Mouse (Mus musculus) erythroblast, embryonic 14.5 days (primary cell): ENCODE data around the gene Rhoc. TPM values are rescaled to one million over a fixed set of nuclear protein-coding genes. Genes with fewer than 3 reads are reported as not detected.
"Not testable (repeated sequence)": the region's sequence is repeated elsewhere in the genome, so short reads cannot be mapped to it uniquely, and the experiment has no call there.

Source experiments
- H3K27me3 ChIP-seq: 2 replicates; pipeline ENCODE4 v1.6.1; 2012; ENCODE audit warnings: inconsistent platforms; ENCODE audit not compliant: control insufficient read depth
- H3K36me3 ChIP-seq: 2 replicates; pipeline ENCODE4 v1.6.1; 2012; ENCODE audit warnings: mild to moderate bottlenecking, inconsistent platforms; ENCODE audit not compliant: control insufficient read depth
- H3K4me1 ChIP-seq: 2 replicates; pipeline ENCODE4 v1.6.1; 2012; ENCODE audit warnings: inconsistent platforms; ENCODE audit not compliant: control insufficient read depth
- H3K4me3 ChIP-seq: replicated peaks from 2 replicates; pipeline ENCODE3; 2012; ENCODE audit warnings: moderate library complexity, mild to moderate bottlenecking, inconsistent platforms
- H3K9me3 ChIP-seq: 2 replicates; pipeline ENCODE4 v1.6.1; 2012; ENCODE audit warnings: low read length, inconsistent platforms, mixed read lengths; ENCODE audit not compliant: control insufficient read depth
- GATA1 ChIP-seq: IDR thresholded peaks from 2 replicates; pipeline ENCODE4 v1.6.1; 2012; ENCODE audit warnings: low read length, inconsistent platforms, mixed read lengths
- TAL1 ChIP-seq: IDR thresholded peaks from 3 replicates; pipeline ENCODE4 v1.6.1; 2012; ENCODE audit warnings: low read length, inconsistent platforms, mixed read lengths
- polyA plus RNA-seq: library from polyadenylated mRNA; stranded (reverse); fragments of >175 nt; gene quantifications from 2 replicates; pipeline ENCODE4 v1.2.3, GENCODE M21; 2012

Rhoc gene
- polyA plus RNA-seq: 0.24 and 0.47 TPM in 2 replicates

- Histone ChIP-seq H3K36me3 (peaks cover 3% of the 10 kb centered on the region; the same call in 1 of the 2 replicates), H3K9me3 (no peaks in the 10 kb centered on the region), H3K4me1 (peaks cover 9% of the 10 kb centered on the region), H3K4me3 (peak within 1 kb of the TSS; percentile 49), H3K27me3 (peaks cover 77% of the 10 kb centered on the region)
- no peak for TF ChIP-seq GATA1
- no peak for TF ChIP-seq TAL1
Measured at GRCm38 (mm10) chr3:104788075-104788474, at the start of gene Rhoc. TSS of gene Rhoc (plus strand) at chr3:104788375.

GRCm38 (mm10) chr3:104741954-104742353 is 46.2 kb upstream of the Rhoc start:
- Histone ChIP-seq H3K27me3 (no peaks in the 10 kb centered on the region), H3K9me3 (no peaks in the 10 kb centered on the region), H3K4me1 (no peaks in the 10 kb centered on the region), H3K36me3 (no peaks in the 10 kb centered on the region), H3K4me3 (no peak overlapping the region)
- no peak for TF ChIP-seq TAL1
- no peak for TF ChIP-seq GATA1

- H3K9me3 ChIP-seq: no peaks in the 10 kb centered on the region
- no peaks in the 10 kb centered on the region for H3K4me1 ChIP-seq
- no peaks in the 10 kb centered on the region for H3K27me3 ChIP-seq
- H3K4me3 ChIP-seq: no peak overlapping the region
- TF ChIP-seq GATA1 (no peak), TAL1 (no peak)
- no peaks in the 10 kb centered on the region for H3K36me3 ChIP-seq
Measured at GRCm38 (mm10) chr3:104743161-104743560, 45.0 kb upstream of the Rhoc start.

- no peak overlapping the region for H3K4me3 ChIP-seq
- H3K27me3 ChIP-seq: no peaks in the 10 kb centered on the region
- H3K36me3 ChIP-seq: no peaks in the 10 kb centered on the region
- H3K9me3 ChIP-seq: no peaks in the 10 kb centered on the region
- TF ChIP-seq TAL1: no peak
- H3K4me1 ChIP-seq: no peaks in the 10 kb centered on the region
Measured at GRCm38 (mm10) chr3:104743864-104744263, 44.3 kb upstream of the Rhoc start.

GRCm38 (mm10) chr3:104752845-104753244 is 35.3 kb upstream of the Rhoc start:
- H3K9me3 ChIP-seq, H3K4me3 ChIP-seq, H3K36me3 ChIP-seq, H3K4me1 ChIP-seq: not testable (repeated sequence)
- H3K27me3 ChIP-seq: peaks cover 15% of the 10 kb centered on the region

GRCm38 (mm10) chr3:104758406-104758805 is 29.8 kb upstream of the Rhoc start:
- Histone ChIP-seq H3K4me3 (peak overlapping the region; percentile 46), H3K36me3 (no peaks in the 10 kb centered on the region), H3K9me3 (peaks cover 3% of the 10 kb centered on the region), H3K27me3 (peaks cover 39% of the 10 kb centered on the region), H3K4me1 (peaks cover 35% of the 10 kb centered on the region)
- TF ChIP-seq TAL1 (no peak), GATA1 (no peak)

GRCm38 (mm10) chr3:104758869-104759268 is 29.3 kb upstream of the Rhoc start:
- peaks cover 40% of the 10 kb centered on the region for H3K4me1 ChIP-seq
- TF ChIP-seq GATA1: no peak
- no peak for TF ChIP-seq TAL1
- H3K9me3 ChIP-seq: peaks cover 3% of the 10 kb centered on the region
- H3K4me3 ChIP-seq: peak overlapping the region; percentile 46
- H3K36me3 ChIP-seq: no peaks in the 10 kb centered on the region
- peaks cover 37% of the 10 kb centered on the region for H3K27me3 ChIP-seq

- not testable (repeated sequence) for H3K9me3 ChIP-seq
- peaks cover 33% of the 10 kb centered on the region for H3K27me3 ChIP-seq
- H3K4me3 ChIP-seq: peak overlapping the region; percentile 37
Measured at GRCm38 (mm10) chr3:104762103-104762863, 25.9 kb upstream of the Rhoc start.

GRCm38 (mm10) chr3:104765021-104765420 is 23.2 kb upstream of the Rhoc start:
- Histone ChIP-seq H3K4me3 (no peak overlapping the region), H3K4me1 (peaks cover 43% of the 10 kb centered on the region), H3K27me3 (peaks cover 10% of the 10 kb centered on the region), H3K36me3 (no peaks in the 10 kb centered on the region), H3K9me3 (peaks cover 3% of the 10 kb centered on the region)
- no peak for TF ChIP-seq GATA1
- no peak for TF ChIP-seq TAL1

More at GRCm38 (mm10) chr3:104762103-104762863, 25.9 kb upstream of the Rhoc start:
- not testable (repeated sequence) for H3K36me3 ChIP-seq
- H3K4me1 ChIP-seq: peaks cover 40% of the 10 kb centered on the region

GRCm38 (mm10) chr3:104767141-104767540 is 21.0 kb upstream of the Rhoc start:
- TF ChIP-seq GATA1 (no peak), TAL1 (no peak)
- Histone ChIP-seq H3K4me1 (peaks cover 31% of the 10 kb centered on the region), H3K4me3 (no peak overlapping the region), H3K27me3 (peaks cover 5% of the 10 kb centered on the region), H3K9me3 (peaks cover under 1% of the 10 kb centered on the region), H3K36me3 (no peaks in the 10 kb centered on the region)
